Mouse (Mus musculus): ENCODE data around the gene Nav2.

DNA sequence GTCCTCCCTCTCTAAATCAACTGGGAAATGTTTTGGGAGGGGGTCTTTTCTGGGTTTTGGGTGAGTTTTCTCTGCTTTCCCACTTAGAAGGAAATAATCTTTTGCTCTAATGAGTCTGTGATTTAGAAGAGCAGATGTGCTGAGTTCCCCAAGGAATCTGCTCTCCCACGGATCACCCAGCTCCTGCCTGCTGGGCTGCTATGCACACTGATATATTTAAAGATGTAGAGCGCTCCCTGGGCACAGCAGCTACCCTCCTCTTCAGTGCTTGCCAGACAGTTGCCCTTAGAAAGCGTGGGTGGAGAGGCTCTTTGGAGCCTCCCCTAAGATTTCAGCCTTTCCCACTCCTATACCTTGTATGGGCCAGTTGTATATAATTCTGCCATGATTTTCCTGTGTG lies 452.1 kb downstream of the Nav2 start:
- TF ChIP-seq CTCF (IDR thresholded peaks at IDR 0.05; ENCODE audit: low read depth, low read length) (no peak), TAL1 (conservative IDR thresholded peaks at IDR 0.05; ENCODE audit: low read depth, low read length) (no peak)
